Mouse (Mus musculus) liver, embryonic 14.5 days (tissue): Measurements from ENCODE around the gene Zdhhc22.

Experiments
- CTCF ChIP-seq: IDR thresholded peaks from 2 replicates; pipeline ENCODE4 v1.5.1; 2016; ENCODE audit warnings: antibody characterized with exemption, low read depth, control low read depth
- EP300 ChIP-seq: IDR thresholded peaks from 2 replicates; pipeline ENCODE4 v1.6.1; 2016; ENCODE audit warnings: antibody characterized with exemption, low read depth

GRCm38 (mm10) chr12:87031163-87031763, 41.0 kb upstream of the Zdhhc22 start:
- TF ChIP-seq CTCF (no peak), EP300 (no peak)
